In the genomic region with DNA sequence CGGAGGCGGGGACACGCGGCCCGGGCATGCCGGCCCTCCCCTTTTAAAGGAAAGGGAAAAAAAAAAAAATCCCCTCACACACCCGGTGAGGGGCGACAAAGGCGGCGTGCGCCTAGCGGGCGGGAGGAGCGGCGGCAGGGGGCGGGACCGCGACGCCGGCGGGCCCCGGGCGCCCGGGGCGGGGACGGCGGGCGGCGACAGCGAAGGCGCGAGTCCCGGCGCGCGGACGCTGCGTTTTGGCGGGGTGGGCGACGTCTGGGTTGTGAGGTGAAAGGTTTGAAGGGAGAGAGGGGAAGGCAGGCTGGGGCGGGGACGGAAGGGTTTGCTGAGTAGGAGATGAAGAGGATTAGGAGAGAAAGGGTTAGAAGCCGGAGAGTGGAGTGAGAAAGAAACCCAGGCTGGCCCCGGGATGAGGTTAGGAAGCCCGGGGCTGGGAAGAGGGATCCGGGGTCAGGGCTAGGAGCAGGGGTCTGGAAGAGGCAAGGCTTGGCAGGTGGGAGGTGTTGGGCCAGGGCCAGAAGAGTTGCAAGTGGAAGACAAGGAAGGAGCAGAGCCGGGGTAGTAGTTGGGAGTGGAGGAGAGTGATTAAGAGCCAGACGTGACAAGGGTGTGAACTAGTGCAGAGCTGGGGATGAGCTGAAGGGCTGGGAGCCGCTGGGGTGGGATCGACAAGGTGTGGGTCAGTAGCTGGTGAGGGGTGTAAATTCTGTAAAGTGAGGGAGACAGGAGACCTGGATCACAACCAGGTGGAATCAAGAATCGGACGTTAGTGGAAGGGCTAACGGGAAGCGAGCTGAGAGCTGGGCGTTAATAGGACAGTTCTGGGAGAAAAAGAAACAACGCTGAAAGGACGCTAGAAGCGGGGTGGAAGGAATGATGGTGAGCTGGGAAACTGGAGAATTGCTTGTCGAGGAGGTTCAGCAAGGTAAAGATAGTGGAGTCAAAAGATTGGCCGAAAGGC, we compare ENCODE assay signal across 8 mouse cellular contexts. TPM values are rescaled to one million over a fixed set of nuclear protein-coding genes. Genes with fewer than 3 reads are reported as not detected.
DNase-seq lines count a peak whose midpoint lies in the region; ATAC-seq and TF ChIP-seq lines count a peak whose summit lies in the region.

No protein-coding gene starts in this region.

- no peak overlapping the region for H3K27ac ChIP-seq in cortical plate, adult 2 months (ENCODE audit: insufficient read depth, low read length)
- peak overlapping the region; percentile 96 for H3K27ac ChIP-seq in heart, embryonic 10.5 days
- peak overlapping the region; percentile 78 for H3K27ac ChIP-seq in kidney, embryonic 16.5 days (ENCODE audit: low read length)
- H3K27ac ChIP-seq in lung, embryonic 15.5 days: peak overlapping the region; percentile 89
- H3K27ac ChIP-seq in olfactory bulb, adult 2 months (ENCODE audit: insufficient read depth, low read depth, low read length): no peak overlapping the region

- under 1% methylated on average over 57 of the region's 61 CpGs for WGBS in heart, embryonic 10.5 days
- 1% methylated on average over 57 of the region's 61 CpGs for WGBS in kidney, embryonic 16.5 days
- WGBS in lung, embryonic 15.5 days: under 1% methylated on average over 61 of the region's 61 CpGs
- under 1% methylated on average over 61 of the region's 61 CpGs for WGBS in olfactory bulb, adult 2 months

- TF ChIP-seq CTCF in cortical plate, adult 2 months (IDR thresholded peaks at IDR 0.05; ENCODE audit: extremely low read depth, insufficient read depth, low read length): no peak
- TF ChIP-seq CTCF in olfactory bulb, adult 2 months (IDR thresholded peaks at IDR 0.05; ENCODE audit: insufficient read depth, low read depth, low read length): no peak

- DNase-seq in urinary bladder, postnatal 25 days (ENCODE audit: low spot score): peak; percentile 26
- DNase-seq in urinary bladder, postnatal 10 days (ENCODE audit: low spot score): no peak
- no peak for DNase-seq in heart, embryonic 10.5 days (ENCODE audit: low spot score)
- no peak for DNase-seq in urinary bladder, adult 2 months (ENCODE audit: low spot score)

- peaks cover 3% of the 10 kb centered on the region; the same call in 1 of the 2 replicates for H3K4me1 ChIP-seq in cortical plate, adult 2 months (ENCODE audit: control insufficient read depth, insufficient read depth, low read length)
- H3K4me1 ChIP-seq in heart, embryonic 10.5 days: peaks cover 26% of the 10 kb centered on the region
- H3K4me1 ChIP-seq in kidney, embryonic 16.5 days (ENCODE audit: insufficient read depth, low read length): peaks cover 29% of the 10 kb centered on the region
- peaks cover 32% of the 10 kb centered on the region for H3K4me1 ChIP-seq in lung, embryonic 15.5 days
- peaks cover 12% of the 10 kb centered on the region for H3K4me1 ChIP-seq in olfactory bulb, adult 2 months (ENCODE audit: control insufficient read depth, insufficient read depth, low read length)

- peak; percentile 55 for ATAC-seq in kidney, embryonic 16.5 days (ENCODE audit: low FRiP score, low TSS enrichment)
- peak; percentile 37 for ATAC-seq in lung, embryonic 15.5 days (ENCODE audit: borderline replicate concordance, extremely low read depth, low FRiP score, low TSS enrichment)

- H3K27me3 ChIP-seq in heart, embryonic 10.5 days (ENCODE audit: insufficient read depth, poor library complexity, severe bottlenecking): no peaks in the 10 kb centered on the region
- H3K27me3 ChIP-seq in kidney, embryonic 16.5 days (ENCODE audit: insufficient read depth, low read length): no peaks in the 10 kb centered on the region
- no peaks in the 10 kb centered on the region for H3K27me3 ChIP-seq in lung, embryonic 15.5 days

- no peaks in the 10 kb centered on the region for H3K9me3 ChIP-seq in heart, embryonic 10.5 days
- H3K9me3 ChIP-seq in kidney, embryonic 16.5 days (ENCODE audit: low read length): no peaks in the 10 kb centered on the region
- no peaks in the 10 kb centered on the region for H3K9me3 ChIP-seq in lung, embryonic 15.5 days

- no peak for TF ChIP-seq POLR2A in cortical plate, adult 2 months (IDR thresholded peaks at IDR 0.05; ENCODE audit: extremely low read depth, insufficient read depth, low read length)
- TF ChIP-seq POLR2A in olfactory bulb, adult 2 months (IDR thresholded peaks at IDR 0.05; ENCODE audit: insufficient read depth, low read depth, low read length): no peak

- H3K4me3 ChIP-seq in cortical plate, adult 2 months (ENCODE audit: insufficient read depth, low read length): peak overlapping the region; percentile 91
- H3K4me3 ChIP-seq in heart, embryonic 10.5 days: peak overlapping the region; percentile 82
- H3K4me3 ChIP-seq in kidney, embryonic 16.5 days (ENCODE audit: low read length): peak overlapping the region; percentile 75
- peak overlapping the region; percentile 63 for H3K4me3 ChIP-seq in lung, embryonic 15.5 days
- H3K4me3 ChIP-seq in olfactory bulb, adult 2 months (ENCODE audit: insufficient read depth, low read depth, low read length): peak overlapping the region; percentile 100

- peak overlapping the region; percentile 80 for H3K9ac ChIP-seq in kidney, embryonic 16.5 days (replicated peaks; ENCODE audit: low read length)
- H3K9ac ChIP-seq in lung, embryonic 15.5 days: peak overlapping the region; percentile 59

- peaks cover 22% of the 10 kb centered on the region for H3K36me3 ChIP-seq in heart, embryonic 10.5 days
- no peaks in the 10 kb centered on the region for H3K36me3 ChIP-seq in kidney, embryonic 16.5 days (ENCODE audit: insufficient read depth, low read length)
- peaks cover 11% of the 10 kb centered on the region for H3K36me3 ChIP-seq in lung, embryonic 15.5 days

- H3K4me2 ChIP-seq in kidney, embryonic 16.5 days (replicated peaks; ENCODE audit: low read depth, low read length): peak overlapping the region; percentile 98
- H3K4me2 ChIP-seq in lung, embryonic 15.5 days: peak overlapping the region; percentile 96

RNA-seq across cellular contexts. Expression of gene Usp49, which starts 0.5 kb away (rescaled TPM):
- polyA plus RNA-seq in cortical plate, adult 2 months (2012; rRNA removed): 12.4 and 12.5 TPM in 2 replicates
- polyA plus RNA-seq in heart, embryonic 10.5 days (2016; fragmentation: Nextera tagmentation; extraction: Ambion mirVana): 3.2 and 4.5 TPM in 2 replicates
- polyA plus RNA-seq in kidney, embryonic 16.5 days (2015; fragmentation: Nextera tagmentation; extraction: Ambion mirVana): 3.7 and 5.3 TPM in 2 replicates
- polyA plus RNA-seq in lung, embryonic 15.5 days (2015; fragmentation: Nextera tagmentation; extraction: Ambion mirVana): 4.2 and 4.3 TPM in 2 replicates
- polyA plus RNA-seq in olfactory bulb, adult 2 months (2012; ENCODE audit: insufficient read depth, insufficient read length, low replicate concordance, missing spikeins): not detected in 2 replicates
- 6.5 and 7.6 TPM in 2 replicates for polyA plus RNA-seq in urinary bladder, adult 2 months (2012; rRNA removed)

RNA-seq across cellular contexts. Expression of gene Gm20517, which starts 18.6 kb away (rescaled TPM):
- 1.9 and 2.9 TPM in 2 replicates for polyA plus RNA-seq in cortical plate, adult 2 months (2012; rRNA removed)
- polyA plus RNA-seq in heart, embryonic 10.5 days (2016; fragmentation: Nextera tagmentation; extraction: Ambion mirVana): 1.6 and 2.1 TPM in 2 replicates
- 1.6 TPM in 2 replicates for polyA plus RNA-seq in kidney, embryonic 16.5 days (2015; fragmentation: Nextera tagmentation; extraction: Ambion mirVana)
- polyA plus RNA-seq in lung, embryonic 15.5 days (2015; fragmentation: Nextera tagmentation; extraction: Ambion mirVana): 0.35 and 1.7 TPM in 2 replicates
- polyA plus RNA-seq in olfactory bulb, adult 2 months (2012; ENCODE audit: insufficient read depth, insufficient read length, low replicate concordance, missing spikeins): not detected in 2 replicates
- 0.76 and 0.96 TPM in 2 replicates for polyA plus RNA-seq in urinary bladder, adult 2 months (2012; rRNA removed)

RNA-seq across cellular contexts. Expression of gene Med20, which starts 18.6 kb away (rescaled TPM):
- 32.6 and 34.0 TPM in 2 replicates for polyA plus RNA-seq in cortical plate, adult 2 months (2012; rRNA removed)
- 36.5 and 42.8 TPM in 2 replicates for polyA plus RNA-seq in heart, embryonic 10.5 days (2016; fragmentation: Nextera tagmentation; extraction: Ambion mirVana)
- polyA plus RNA-seq in kidney, embryonic 16.5 days (2015; fragmentation: Nextera tagmentation; extraction: Ambion mirVana): 47.7 and 53.9 TPM in 2 replicates
- 47.8 and 50.3 TPM in 2 replicates for polyA plus RNA-seq in lung, embryonic 15.5 days (2015; fragmentation: Nextera tagmentation; extraction: Ambion mirVana)
- polyA plus RNA-seq in olfactory bulb, adult 2 months (2012; ENCODE audit: insufficient read depth, insufficient read length, low replicate concordance, missing spikeins): not detected in 2 replicates
- polyA plus RNA-seq in urinary bladder, adult 2 months (2012; rRNA removed): 33.7 and 48.5 TPM in 2 replicates

RNA-seq across cellular contexts. Expression of gene Bysl, which starts 18.7 kb away (rescaled TPM):
- 17.0 and 17.6 TPM in 2 replicates for polyA plus RNA-seq in cortical plate, adult 2 months (2012; rRNA removed)
- 37.0 and 43.0 TPM in 2 replicates for polyA plus RNA-seq in heart, embryonic 10.5 days (2016; fragmentation: Nextera tagmentation; extraction: Ambion mirVana)
- polyA plus RNA-seq in kidney, embryonic 16.5 days (2015; fragmentation: Nextera tagmentation; extraction: Ambion mirVana): 24.5 and 25.9 TPM in 2 replicates
- 21.9 and 22.9 TPM in 2 replicates for polyA plus RNA-seq in lung, embryonic 15.5 days (2015; fragmentation: Nextera tagmentation; extraction: Ambion mirVana)
- not detected in 2 replicates for polyA plus RNA-seq in olfactory bulb, adult 2 months (2012; ENCODE audit: insufficient read depth, insufficient read length, low replicate concordance, missing spikeins)
- polyA plus RNA-seq in urinary bladder, adult 2 months (2012; rRNA removed): 15.3 and 15.5 TPM in 2 replicates

RNA-seq across cellular contexts. Expression of gene Tomm6, which starts 58.2 kb away (rescaled TPM):
- 164 and 167 TPM in 2 replicates for polyA plus RNA-seq in cortical plate, adult 2 months (2012; rRNA removed)
- polyA plus RNA-seq in heart, embryonic 10.5 days (2016; fragmentation: Nextera tagmentation; extraction: Ambion mirVana): 320 and 356 TPM in 2 replicates
- polyA plus RNA-seq in kidney, embryonic 16.5 days (2015; fragmentation: Nextera tagmentation; extraction: Ambion mirVana): 318 and 344 TPM in 2 replicates
- polyA plus RNA-seq in lung, embryonic 15.5 days (2015; fragmentation: Nextera tagmentation; extraction: Ambion mirVana): 385 and 422 TPM in 2 replicates
- not detected in 2 replicates for polyA plus RNA-seq in olfactory bulb, adult 2 months (2012; ENCODE audit: insufficient read depth, insufficient read length, low replicate concordance, missing spikeins)
- polyA plus RNA-seq in urinary bladder, adult 2 months (2012; rRNA removed): 110 and 111 TPM in 2 replicates

Comparison
In these comparisons a context has a peak if more than half of its experiments do, and no peak if none do; other contexts are left out.
1. H3K27ac ChIP-seq: peak in heart, embryonic 10.5 days (single experiment), kidney, embryonic 16.5 days (single experiment) and lung, embryonic 15.5 days (single experiment); none in cortical plate, adult 2 months (single experiment) and olfactory bulb, adult 2 months (single experiment).
2. RNA of gene Med20, which starts 18.6 kb away (polyA plus RNA-seq): 47.7 to 53.9 TPM in kidney, embryonic 16.5 days, 47.8 to 50.3 TPM in lung, embryonic 15.5 days, 33.7 to 48.5 TPM in urinary bladder, adult 2 months, 36.5 to 42.8 TPM in heart, embryonic 10.5 days and 32.6 to 34.0 TPM in cortical plate, adult 2 months; not detected in olfactory bulb, adult 2 months; every median in the first group is over 10 times any median in the second.
3. Peak in every context shown above with its lines, with median percentiles within 50 percentile points of each other: H3K4me3 ChIP-seq.